Mouse (Mus musculus) C2C12 (cell line): ENCODE data around the gene Ugt1a10. TPM values are rescaled to one million over a fixed set of nuclear protein-coding genes. Genes with fewer than 3 reads are reported as not detected.
"Not testable (repeated sequence)": the region's sequence is repeated elsewhere in the genome, so short reads cannot be mapped to it uniquely, and the experiment has no call there.

ENCODE experiments used
- H3K27me3 ChIP-seq: one replicate; pipeline ENCODE4 v1.6.1; 2011; ENCODE audit not compliant: control insufficient read depth, insufficient read depth, insufficient read length
- H3K36me3 ChIP-seq: one replicate; pipeline ENCODE4 v1.6.1; 2011; ENCODE audit not compliant: control insufficient read depth, insufficient read depth
- H3K4me3 ChIP-seq: one replicate; pipeline ENCODE4 v1.5.1; 2011; ENCODE audit warnings: mild to moderate bottlenecking, control low read depth; ENCODE audit not compliant: poor library complexity, insufficient read depth, severe bottlenecking
- H3K79me2 ChIP-seq: one replicate; pipeline ENCODE4 v1.6.1; 2011; ENCODE audit not compliant: control insufficient read depth, insufficient read depth
- H3K79me3 ChIP-seq: one replicate; pipeline ENCODE4 v1.6.1; 2011; ENCODE audit warnings: low read depth, control low read depth
- H3ac ChIP-seq: one replicate; pipeline ENCODE3; 2011; ENCODE audit warnings: low read depth; ENCODE audit not compliant: control insufficient read depth, insufficient read length
- CEBPB ChIP-seq: IDR thresholded peaks from one replicate; pipeline ENCODE4 v1.6.1; 2011; ENCODE audit warnings: low read depth, mild to moderate bottlenecking, control low read depth, moderate library complexity
- CTCF ChIP-seq: IDR thresholded peaks from one replicate; pipeline ENCODE4 v1.5.1; 2011; ENCODE audit not compliant: control insufficient read depth, insufficient read depth, insufficient read length
- FOSL1 ChIP-seq: IDR thresholded peaks from one replicate; pipeline ENCODE4 v1.8.0; 2011; ENCODE audit warnings: mild to moderate bottlenecking, low read length; ENCODE audit not compliant: poor library complexity, insufficient read depth, severe bottlenecking
- MAX ChIP-seq: IDR thresholded peaks from one replicate; pipeline ENCODE4 v1.6.1; 2011; ENCODE audit warnings: mild to moderate bottlenecking, control low read depth
- MYOD1 ChIP-seq: IDR thresholded peaks from one replicate; pipeline ENCODE4 v1.6.1; 2011; ENCODE audit warnings: low read depth; ENCODE audit not compliant: control insufficient read depth, insufficient read length
- MYOG ChIP-seq: IDR thresholded peaks from one replicate; pipeline ENCODE4 v1.6.1; 2011; ENCODE audit not compliant: control insufficient read depth, insufficient read length; ENCODE audit errors: extremely low read depth
- USF1 ChIP-seq: IDR thresholded peaks from one replicate; pipeline ENCODE4 v1.6.1; 2011; ENCODE audit warnings: low read depth, mild to moderate bottlenecking, control low read depth, moderate library complexity
- polyA plus RNA-seq: library from polyadenylated mRNA; unstranded; fragments of >200 nt; fragmentation: generic; extraction: Trizol; gene quantifications from one replicate; pipeline ENCODE4 v1.2.1, GENCODE M21; 2012; ENCODE audit warnings: missing spikeins

Gene Ugt1a10
- polyA plus RNA-seq, 1 experiment, result not detected

DNA sequence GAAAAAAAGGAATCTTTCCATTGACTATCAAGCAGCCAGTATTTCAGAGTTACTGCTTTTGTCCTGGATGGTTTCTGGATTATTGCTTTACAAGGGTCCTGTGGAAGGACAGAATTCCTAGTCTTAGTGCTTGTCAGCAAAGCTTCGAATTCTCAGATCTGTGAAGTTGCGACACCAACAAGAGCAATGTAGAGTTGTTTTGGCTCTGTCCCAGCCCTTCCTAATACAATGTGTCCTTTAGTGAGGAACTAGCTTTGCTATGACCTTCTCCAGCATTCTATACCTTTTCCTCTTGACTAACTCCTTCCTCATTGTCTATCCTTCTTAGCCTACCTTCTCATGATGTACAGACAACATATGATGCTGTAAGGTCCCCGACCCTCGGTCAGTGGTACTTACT, 41.0 kb upstream of the Ugt1a10 start:
- Histone ChIP-seq H3K36me3 (no peaks in the 10 kb centered on the region), H3K4me3 (no peak overlapping the region), H3K79me2 (no peaks in the 10 kb centered on the region), H3K27me3 (peaks cover 4% of the 10 kb centered on the region), H3ac (no peak overlapping the region), H3K79me3 (no peaks in the 10 kb centered on the region)
- TF ChIP-seq FOSL1 (no peak), MAX (no peak), USF1 (no peak), MYOG (no peak), CEBPB (no peak), CTCF (no peak), MYOD1 (no peak)

DNA sequence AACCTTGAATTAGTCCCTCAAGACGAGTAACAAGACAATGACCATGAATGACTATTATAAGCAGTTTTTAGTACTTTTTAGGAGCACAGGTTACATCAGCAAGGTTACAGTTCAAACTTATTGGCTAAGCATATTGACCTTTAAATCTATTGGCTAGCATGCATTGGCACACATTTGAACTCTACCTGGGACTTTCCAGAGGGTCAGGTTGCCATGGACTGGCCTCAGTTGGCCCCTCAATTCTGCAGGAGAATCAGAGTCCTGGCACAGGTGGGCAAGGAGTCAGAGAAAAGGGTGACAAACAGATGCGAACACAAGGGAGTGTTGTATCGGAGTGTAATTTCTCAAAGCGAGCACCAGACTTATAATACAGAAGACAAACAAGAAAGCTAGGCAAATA, 40.5 kb upstream of the Ugt1a10 start:
- no peaks in the 10 kb centered on the region for H3K36me3 ChIP-seq
- no peak overlapping the region for H3ac ChIP-seq
- H3K27me3 ChIP-seq, result peaks cover 4% of the 10 kb centered on the region
- no peaks in the 10 kb centered on the region for H3K79me3 ChIP-seq
- no peaks in the 10 kb centered on the region for H3K79me2 ChIP-seq
- TF ChIP-seq CTCF, result no peak
- no peak for TF ChIP-seq USF1
- TF ChIP-seq MYOD1, result no peak
- no peak for TF ChIP-seq CEBPB
- no peak for TF ChIP-seq FOSL1
- no peak for TF ChIP-seq MAX
- no peak for TF ChIP-seq MYOG
- H3K4me3 ChIP-seq, result no peak overlapping the region

DNA sequence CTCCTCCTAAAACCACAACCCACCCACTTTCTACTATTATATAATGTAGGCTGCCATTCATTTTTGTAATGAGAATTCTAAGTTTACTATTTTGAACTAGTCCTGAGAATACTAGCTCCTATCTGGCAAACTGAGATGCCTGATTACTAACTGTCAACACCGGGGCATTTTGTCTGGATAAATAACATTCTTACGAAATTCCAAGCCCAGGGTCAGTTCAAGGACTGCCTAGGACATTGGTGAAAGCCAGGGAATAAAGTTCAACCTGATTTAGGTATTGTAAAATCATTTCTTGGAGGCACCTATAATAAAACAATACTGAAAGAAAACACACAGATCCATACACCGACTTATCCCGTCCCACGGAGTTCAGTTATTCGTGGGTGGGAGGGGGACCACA, 39.8 kb upstream of the Ugt1a10 start:
- Histone ChIP-seq H3K79me2 (no peaks in the 10 kb centered on the region), H3ac (no peak overlapping the region), H3K4me3 (no peak overlapping the region), H3K79me3 (no peaks in the 10 kb centered on the region), H3K36me3 (no peaks in the 10 kb centered on the region), H3K27me3 (peaks cover 4% of the 10 kb centered on the region)
- TF ChIP-seq CTCF (no peak), CEBPB (no peak), MYOD1 (no peak), MYOG (no peak), USF1 (no peak), MAX (no peak)

DNA sequence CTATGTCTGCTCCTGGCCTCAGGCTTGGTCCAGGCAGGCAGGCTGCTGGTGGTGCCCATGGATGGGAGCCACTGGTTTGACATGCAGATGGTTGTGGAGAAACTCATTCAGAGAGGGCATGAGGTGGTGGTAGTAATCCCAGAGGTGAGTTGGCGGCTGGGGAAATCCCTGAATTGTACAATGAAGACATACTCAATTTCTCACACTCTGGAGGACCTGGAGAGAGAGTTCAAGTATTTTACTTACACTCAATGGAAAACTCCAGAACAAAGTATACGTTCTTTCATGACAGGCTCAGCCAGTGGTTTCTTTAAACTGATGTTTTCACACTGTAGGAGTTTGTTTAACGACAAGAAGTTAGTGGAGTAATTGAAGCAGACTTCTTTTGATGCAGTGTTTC, 29.9 kb upstream of the Ugt1a10 start:
- H3K36me3 ChIP-seq, H3K79me2 ChIP-seq, H3K79me3 ChIP-seq, H3K4me3 ChIP-seq, H3ac ChIP-seq: not testable (repeated sequence)
- H3K27me3 ChIP-seq, result peaks cover 19% of the 10 kb centered on the region

DNA sequence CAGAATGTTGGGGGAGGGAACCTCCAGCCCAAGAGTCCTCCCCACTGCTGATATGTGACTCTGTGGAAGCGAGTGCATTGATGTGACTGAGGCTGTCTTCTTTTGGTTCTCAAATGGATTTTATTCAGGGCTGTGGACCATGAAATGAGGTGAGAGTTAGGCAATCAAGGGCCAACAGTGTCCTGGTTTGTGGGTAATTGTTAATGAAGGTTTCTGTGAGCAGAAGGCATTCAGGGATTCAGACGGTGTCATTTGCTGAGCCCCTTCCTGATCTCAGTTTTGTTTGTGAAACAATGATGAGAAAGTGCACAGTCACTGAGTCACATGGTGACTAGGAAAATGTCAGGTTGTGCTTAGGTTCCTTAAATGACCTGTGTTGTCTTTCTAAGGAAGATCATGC, 12.1 kb upstream of the Ugt1a10 start:
- H3K27me3 ChIP-seq, H3K36me3 ChIP-seq, H3K79me2 ChIP-seq, H3K4me3 ChIP-seq, H3K79me3 ChIP-seq, H3ac ChIP-seq: not testable (repeated sequence)

DNA sequence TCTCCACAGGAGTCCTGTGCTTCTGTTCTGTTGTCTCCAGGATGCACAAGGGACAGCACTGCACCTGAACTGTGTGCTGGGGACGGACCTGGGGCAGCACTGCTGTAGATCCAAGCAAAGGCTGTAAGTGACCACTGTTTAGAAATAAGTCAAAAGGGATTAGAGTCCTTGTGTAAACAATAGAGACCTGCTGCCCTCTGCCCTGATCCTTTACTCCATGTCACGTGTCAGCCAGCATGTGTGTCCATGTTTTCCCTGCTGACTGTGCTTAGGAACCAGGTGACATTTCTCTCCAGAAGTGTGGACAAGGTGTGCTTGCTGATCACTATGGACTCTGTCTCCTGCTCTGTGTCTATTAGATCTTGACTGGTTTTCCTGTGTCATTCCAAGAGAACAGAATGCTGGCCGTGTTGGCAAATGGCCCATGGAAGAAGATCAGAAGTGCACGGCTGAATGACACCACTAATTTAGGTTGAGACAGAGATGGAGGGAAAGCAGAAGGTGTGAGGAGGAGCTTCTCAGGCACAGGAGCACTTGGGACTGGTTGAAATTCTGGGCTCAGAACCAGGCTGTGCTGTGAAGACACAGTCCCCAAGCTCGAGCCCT, 10.3 kb upstream of the Ugt1a10 start:
- not testable (repeated sequence) for H3K36me3 ChIP-seq, H3K79me2 ChIP-seq, H3K27me3 ChIP-seq, H3K79me3 ChIP-seq, H3K4me3 ChIP-seq, H3ac ChIP-seq

DNA sequence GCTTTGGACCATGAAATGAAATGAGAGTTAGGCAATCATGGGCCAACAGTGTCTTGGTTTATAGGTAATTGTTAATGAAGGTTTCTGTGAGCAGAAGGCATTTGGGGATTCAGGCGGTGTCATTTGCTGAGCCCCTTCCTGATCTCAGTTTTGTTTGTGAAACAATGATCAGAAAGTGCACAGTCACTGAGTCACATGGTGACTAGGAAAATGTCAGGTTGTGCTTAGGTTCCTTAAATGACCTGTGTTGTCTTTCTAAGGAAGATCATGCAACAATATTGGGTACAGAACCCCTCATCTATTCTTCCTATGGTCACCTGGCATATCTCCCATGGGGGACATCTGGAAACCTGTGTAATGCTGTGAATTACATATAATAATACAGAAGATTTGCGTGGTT, 7.8 kb upstream of the Ugt1a10 start:
- not testable (repeated sequence) for H3K36me3 ChIP-seq, H3ac ChIP-seq, H3K79me3 ChIP-seq, H3K79me2 ChIP-seq, H3K4me3 ChIP-seq, H3K27me3 ChIP-seq

DNA sequence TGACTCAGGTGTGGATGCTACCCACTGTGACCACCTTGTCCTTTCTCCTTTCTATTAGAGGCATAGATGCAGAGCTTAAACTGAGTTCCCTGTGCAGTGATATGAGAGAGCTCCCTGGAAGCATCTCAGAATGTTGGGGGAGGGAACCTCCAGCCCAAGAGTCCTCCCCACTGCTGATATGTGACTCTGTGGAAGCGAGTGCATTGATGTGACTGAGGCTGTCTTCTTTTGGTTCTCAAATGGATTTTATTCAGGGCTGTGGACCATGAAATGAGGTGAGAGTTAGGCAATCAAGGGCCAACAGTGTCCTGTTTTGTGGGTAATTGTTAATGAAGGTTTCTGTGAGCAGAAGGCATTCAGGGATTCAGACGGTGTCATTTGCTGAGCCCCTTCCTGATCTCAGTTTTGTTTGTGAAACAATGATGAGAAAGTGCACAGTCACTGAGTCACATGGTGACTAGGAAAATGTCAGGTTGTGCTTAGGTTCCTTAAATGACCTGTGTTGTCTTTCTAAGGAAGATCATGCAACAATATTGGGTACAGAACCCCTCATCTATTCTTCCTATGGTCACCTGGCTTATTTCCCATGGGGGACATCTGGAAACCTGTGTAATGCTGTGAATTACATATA, 11.4 kb downstream of the Ugt1a10 start:
- H3K79me3 ChIP-seq, H3ac ChIP-seq, H3K36me3 ChIP-seq, H3K4me3 ChIP-seq, H3K27me3 ChIP-seq, H3K79me2 ChIP-seq: not testable (repeated sequence)
